Mouse (Mus musculus) myocyte (in vitro differentiated cells): ENCODE measurements around the gene Arhgef12. TPM values are rescaled to one million over a fixed set of nuclear protein-coding genes. Genes with fewer than 3 reads are reported as not detected.
"Not testable (repeated sequence)": the region's sequence is repeated elsewhere in the genome, so short reads cannot be mapped to it uniquely, and the experiment has no call there.

Experiments used
- H3K27me3 ChIP-seq: one replicate; pipeline ENCODE4 v1.6.1; 2011; ENCODE audit not compliant: control insufficient read depth, insufficient read depth, insufficient read length
- H3K36me3 ChIP-seq: one replicate; pipeline ENCODE4 v1.6.1; 2011; ENCODE audit not compliant: control insufficient read depth, insufficient read depth
- H3K4me2 ChIP-seq: one replicate; pipeline ENCODE4 v1.6.1; 2011; ENCODE audit warnings: low read depth, control low read depth
- H3K4me3 ChIP-seq: one replicate; pipeline ENCODE4 v1.5.1; 2011; ENCODE audit warnings: mild to moderate bottlenecking, control low read depth, moderate library complexity
- H3K79me2 ChIP-seq: one replicate; pipeline ENCODE4 v1.6.1; 2011; ENCODE audit not compliant: control insufficient read depth, insufficient read depth
- H3ac ChIP-seq: one replicate; pipeline ENCODE4 v1.6.1; 2011; ENCODE audit not compliant: control insufficient read depth, insufficient read length
- CEBPB ChIP-seq: IDR thresholded peaks from 2 replicates; pipeline ENCODE4 v1.6.1; 2011; ENCODE audit warnings: mild to moderate bottlenecking, moderate library complexity; ENCODE audit not compliant: poor library complexity, insufficient read depth, severe bottlenecking
- E2F4 ChIP-seq: IDR thresholded peaks from one replicate; pipeline ENCODE4 v1.6.1; 2011; ENCODE audit warnings: mild to moderate bottlenecking, control low read depth, moderate library complexity; ENCODE audit not compliant: insufficient read depth
- MAX ChIP-seq: IDR thresholded peaks from one replicate; pipeline ENCODE4 v1.6.1; 2011; ENCODE audit warnings: low read depth, mild to moderate bottlenecking, control low read depth
- MYOD1 ChIP-seq, 3 experiments: IDR thresholded peaks; one replicate each; pipeline ENCODE4 v1.6.1; 2011; ENCODE audit warnings: control low read depth in 2 of 3, low read depth in 2 of 3, mild to moderate bottlenecking in 2 of 3, moderate library complexity in 1 of 3; ENCODE audit not compliant: insufficient read length in 2 of 3, control insufficient read depth in 1 of 3
- MYOG ChIP-seq, 3 experiments: IDR thresholded peaks; one replicate each; pipeline ENCODE4 v1.6.1; 2011; ENCODE audit warnings: control low read depth in 2 of 3, low read depth in 2 of 3, mild to moderate bottlenecking in 2 of 3; ENCODE audit not compliant: insufficient read length in 2 of 3, control insufficient read depth in 1 of 3, insufficient read depth in 1 of 3
- POLR2A ChIP-seq: IDR thresholded peaks from one replicate; pipeline ENCODE4 v1.6.1; 2011; ENCODE audit warnings: low read depth, mild to moderate bottlenecking, control low read depth, moderate library complexity; ENCODE audit not compliant: insufficient read length
- POLR2AphosphoS2 ChIP-seq: IDR thresholded peaks from one replicate; pipeline ENCODE4 v1.6.1; 2011; ENCODE audit warnings: low read depth, control low read depth; ENCODE audit not compliant: insufficient read length
- REST ChIP-seq: IDR thresholded peaks from one replicate; pipeline ENCODE4 v1.6.1; 2011; ENCODE audit warnings: mild to moderate bottlenecking, control low read depth, moderate library complexity; ENCODE audit not compliant: insufficient read depth, insufficient read length
- SRF ChIP-seq: IDR thresholded peaks from one replicate; pipeline ENCODE4 v1.6.1; 2011; ENCODE audit warnings: low read depth; ENCODE audit not compliant: control insufficient read depth, insufficient read length
- TCF12 ChIP-seq: IDR thresholded peaks from one replicate; pipeline ENCODE4 v1.6.1; 2011; ENCODE audit warnings: mild to moderate bottlenecking, control low read depth; ENCODE audit not compliant: poor library complexity, insufficient read depth, severe bottlenecking
- TCF3 ChIP-seq: IDR thresholded peaks from one replicate; pipeline ENCODE4 v1.6.1; 2011; ENCODE audit warnings: low read depth, control low read depth; ENCODE audit not compliant: insufficient read length
- USF1 ChIP-seq: IDR thresholded peaks from one replicate; pipeline ENCODE4 v1.6.1; 2011; ENCODE audit warnings: low read depth, mild to moderate bottlenecking, control low read depth, moderate library complexity
- polyA plus RNA-seq: library from polyadenylated mRNA; unstranded; fragments of >200 nt; fragmentation: generic; extraction: Trizol; gene quantifications from one replicate; pipeline ENCODE4 v1.2.1, GENCODE M21; 2012; ENCODE audit warnings: missing spikeins

The Arhgef12 gene
- polyA plus RNA-seq, 1 experiment, result 12.9 TPM

DNA sequence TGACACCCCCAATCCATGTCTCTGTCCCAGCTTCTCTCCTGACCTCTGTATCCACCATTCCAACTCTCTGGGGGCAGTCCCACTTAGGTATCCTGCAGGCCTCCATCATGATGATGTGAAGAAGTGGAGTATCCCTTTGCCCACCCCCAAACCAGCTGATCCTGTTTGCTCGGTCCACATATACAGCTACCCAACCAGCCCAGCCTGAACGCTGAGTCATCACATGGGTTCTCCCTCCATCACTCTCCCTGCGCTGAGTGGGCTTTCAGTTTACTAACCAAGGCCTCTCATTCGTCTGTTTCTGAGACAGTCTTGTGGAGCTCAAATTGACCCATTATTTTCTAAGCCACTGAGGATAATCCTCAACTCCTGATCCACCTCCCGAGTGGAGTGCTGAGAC, 24.9 kb upstream of the Arhgef12 start:
- Histone ChIP-seq H3K4me2 (no peak overlapping the region), H3ac (no peak overlapping the region), H3K36me3 (no peaks in the 10 kb centered on the region), H3K4me3 (no peak overlapping the region), H3K27me3 (peaks cover 5% of the 10 kb centered on the region), H3K79me2 (no peaks in the 10 kb centered on the region)
- TF ChIP-seq E2F4 (no peak), REST (no peak), TCF3 (no peak), USF1 (no peak)

GRCm38 (mm10) chr9:43130684-43131083, 23.6 kb upstream of the Arhgef12 start:
- Histone ChIP-seq H3K4me2 (no peak overlapping the region), H3K36me3 (no peaks in the 10 kb centered on the region), H3K79me2 (no peaks in the 10 kb centered on the region), H3K27me3 (peaks cover 5% of the 10 kb centered on the region), H3K4me3 (no peak overlapping the region), H3ac (no peak overlapping the region)
- TF ChIP-seq MYOD1 (IDR thresholded peaks at IDR 0.05; ENCODE audit: control insufficient read depth in 1 of 3, insufficient read length in 2 of 3, low read depth in 2 of 3) (no peak), TCF12 (no peak), TCF3 (no peak), CEBPB (no peak), POLR2A (no peak), MYOG (IDR thresholded peaks at IDR 0.05; ENCODE audit: control insufficient read depth in 1 of 3, insufficient read depth in 1 of 3, insufficient read length in 2 of 3, low read depth in 2 of 3) (no peak), SRF (no peak), POLR2AphosphoS2 (no peak), E2F4 (no peak), USF1 (no peak), REST (no peak), MAX (no peak)

DNA sequence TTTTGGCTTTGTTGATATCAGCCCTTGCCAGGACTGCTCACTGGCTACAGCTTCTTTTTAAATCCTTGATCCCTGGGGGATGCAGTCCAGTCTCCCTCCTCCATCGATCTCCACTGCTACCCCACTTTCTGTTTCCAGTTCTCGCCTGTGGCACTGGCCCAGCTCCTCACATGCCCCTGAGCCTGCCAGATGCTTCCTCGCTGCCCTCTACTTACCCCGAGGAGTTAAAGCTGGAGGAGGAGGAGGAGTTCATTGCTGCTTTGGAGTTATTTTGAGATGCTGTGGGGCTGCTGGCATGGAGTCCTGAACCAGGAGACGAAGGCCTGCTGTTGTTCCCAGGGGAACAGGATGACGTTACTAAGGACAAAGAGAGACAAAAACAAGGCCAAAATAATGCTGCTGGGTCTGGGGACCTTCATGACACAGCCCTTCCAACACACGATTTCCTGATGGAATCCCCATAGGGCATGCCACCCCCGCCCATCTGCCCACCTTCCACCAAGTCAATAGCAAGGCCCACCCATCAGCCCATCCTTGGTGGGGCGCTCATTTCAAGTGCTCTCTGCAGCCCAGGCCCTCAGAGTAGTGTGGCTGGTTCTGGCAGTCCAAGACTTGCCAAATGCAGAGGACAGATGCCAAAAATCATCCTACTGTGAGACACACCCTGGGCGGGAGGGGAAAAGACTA, 20.2 kb upstream of the Arhgef12 start:
- Histone ChIP-seq H3K36me3 (no peaks in the 10 kb centered on the region), H3ac (no peak overlapping the region), H3K4me2 (no peak overlapping the region), H3K27me3 (no peaks in the 10 kb centered on the region), H3K4me3 (no peak overlapping the region), H3K79me2 (no peaks in the 10 kb centered on the region)
- TF ChIP-seq REST (no peak), POLR2A (no peak)

DNA sequence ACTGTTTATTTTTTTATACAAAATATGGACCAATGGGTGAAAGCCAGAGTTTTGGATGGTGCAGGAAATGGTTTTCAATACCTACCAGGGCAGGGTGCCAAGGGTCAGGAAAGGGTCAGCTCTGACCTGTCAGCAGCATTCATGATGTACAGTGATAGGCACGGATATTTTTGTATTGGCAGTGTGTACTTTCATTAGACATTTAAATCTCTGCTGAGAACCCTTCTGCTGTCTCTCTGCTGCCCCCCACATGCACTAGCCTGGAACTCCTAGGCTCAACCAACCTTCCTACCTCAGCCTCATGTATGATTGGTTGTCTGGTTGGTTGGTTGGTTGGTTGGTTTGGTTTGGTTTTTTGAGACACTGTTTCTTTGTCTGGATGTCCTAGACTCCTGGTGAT, 15.3 kb upstream of the Arhgef12 start:
- Histone ChIP-seq H3K4me3 (no peak overlapping the region), H3K27me3 (peaks cover 5% of the 10 kb centered on the region), H3ac (no peak overlapping the region), H3K36me3 (no peaks in the 10 kb centered on the region), H3K79me2 (no peaks in the 10 kb centered on the region), H3K4me2 (no peak overlapping the region)
- TF ChIP-seq REST, result no peak
- no peak for TF ChIP-seq CEBPB
- no peak for TF ChIP-seq TCF3
- no peak for TF ChIP-seq POLR2A
- TF ChIP-seq E2F4, result no peak
- no peak for TF ChIP-seq MAX
- no peak for TF ChIP-seq SRF
- no peak for TF ChIP-seq USF1
- no peak for TF ChIP-seq MYOG (IDR thresholded peaks at IDR 0.05; ENCODE audit: control insufficient read depth in 1 of 3, insufficient read depth in 1 of 3, insufficient read length in 2 of 3, low read depth in 2 of 3)
- no peak for TF ChIP-seq POLR2AphosphoS2
- TF ChIP-seq TCF12, result no peak
- no peak for TF ChIP-seq MYOD1 (IDR thresholded peaks at IDR 0.05; ENCODE audit: control insufficient read depth in 1 of 3, insufficient read length in 2 of 3, low read depth in 2 of 3)

DNA sequence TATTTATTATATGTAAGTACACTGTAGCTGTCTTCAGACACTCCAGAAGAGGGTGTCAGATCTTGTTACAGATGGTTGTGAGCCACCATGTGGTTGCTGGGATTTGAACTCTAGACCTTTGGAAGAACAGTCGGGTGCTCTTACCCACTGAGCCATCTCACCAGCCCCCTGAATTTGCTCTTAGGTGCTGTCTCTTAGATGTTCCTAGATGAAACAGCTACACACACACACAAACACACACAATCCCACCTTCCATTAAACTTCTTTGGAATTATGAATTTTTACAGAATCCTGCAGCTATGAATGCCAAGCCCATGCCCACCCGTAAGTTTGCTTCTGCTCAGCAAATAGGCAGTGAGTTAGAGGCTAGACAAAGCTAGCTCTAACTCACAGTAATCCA, 14.9 kb upstream of the Arhgef12 start:
- H3K27me3 ChIP-seq, H3K4me3 ChIP-seq, H3K4me2 ChIP-seq, H3K79me2 ChIP-seq, H3ac ChIP-seq, H3K36me3 ChIP-seq: not testable (repeated sequence)

GRCm38 (mm10) chr9:43116997-43117336, 9.9 kb upstream of the Arhgef12 start:
- TF ChIP-seq E2F4 (no peak), SRF (no peak), CEBPB (no peak)
- no peak overlapping the region for H3ac ChIP-seq
- H3K4me2 ChIP-seq, result no peak overlapping the region
- H3K36me3 ChIP-seq, result no peaks in the 10 kb centered on the region
- peaks cover 5% of the 10 kb centered on the region for H3K27me3 ChIP-seq
- no peak overlapping the region for H3K4me3 ChIP-seq
- no peaks in the 10 kb centered on the region for H3K79me2 ChIP-seq
